Comparison of ENCODE assay signal across 14 mouse cellular contexts in genomic region chr1:172406077-172406706, GRCm38 (mm10). TPM values are rescaled to one million over a fixed set of nuclear protein-coding genes. Genes with fewer than 3 reads are reported as not detected.
DNase-seq lines count a peak whose midpoint lies in the region; ATAC-seq and TF ChIP-seq lines count a peak whose summit lies in the region.
"Had no signal": no experiment of that assay in that cellular context is flagged by ENCODE, and none has a peak within 500 bp of the region (broad histone marks: within the 10 kb centered on the region; RNA-seq: fewer than 3 reads in every experiment).

No protein-coding gene starts in this region.

- no peak overlapping the region for H3K4me2 ChIP-seq in forebrain, embryonic 12.5 days
- no peak overlapping the region for H3K4me2 ChIP-seq in forebrain, embryonic 11.5 days (ENCODE audit: low read depth, low read length, severe bottlenecking)
- H3K4me2 ChIP-seq in midbrain, postnatal 0 days (ENCODE audit: low read depth, low read length, poor library complexity, severe bottlenecking) = no peak overlapping the region
- no peak overlapping the region for H3K4me2 ChIP-seq in midbrain, embryonic 16.5 days (ENCODE audit: low read length)
- no peak overlapping the region for H3K4me2 ChIP-seq in hindbrain, embryonic 16.5 days (ENCODE audit: low read length)
- 0 out of 2 replicates have a peak overlapping the region, but pooled peaks have one; percentile 7 for H3K4me2 ChIP-seq in neural tube, embryonic 15.5 days
- H3K4me2 ChIP-seq: heart, embryonic 13.5 days had no signal

- no peak overlapping the region for H3K27ac ChIP-seq in forebrain, embryonic 12.5 days
- no peak overlapping the region for H3K27ac ChIP-seq in forebrain, embryonic 11.5 days (ENCODE audit: low read depth, low read length)
- no peak overlapping the region for H3K27ac ChIP-seq in midbrain, postnatal 0 days (ENCODE audit: low read depth, low read length)
- H3K27ac ChIP-seq in midbrain, embryonic 16.5 days (ENCODE audit: low read length) = no peak overlapping the region
- H3K27ac ChIP-seq in hindbrain, embryonic 16.5 days (ENCODE audit: low read depth, low read length) = no peak overlapping the region
- H3K27ac ChIP-seq in neural tube, embryonic 15.5 days (replicated peaks) = peak overlapping the region; percentile 23; the same call in 1 of the 2 replicates
- H3K27ac ChIP-seq: heart, embryonic 13.5 days; macrophage had no signal

- no peaks in the 10 kb centered on the region for H3K27me3 ChIP-seq in forebrain, embryonic 12.5 days
- H3K27me3 ChIP-seq in forebrain, embryonic 11.5 days (ENCODE audit: control insufficient read depth, insufficient read depth, low read length) = no peaks in the 10 kb centered on the region
- no peaks in the 10 kb centered on the region for H3K27me3 ChIP-seq in midbrain, postnatal 0 days (ENCODE audit: insufficient read depth, low read length)
- no peaks in the 10 kb centered on the region; the same call in 1 of the 2 replicates for H3K27me3 ChIP-seq in midbrain, embryonic 16.5 days (ENCODE audit: control insufficient read depth, insufficient read depth, low read depth, low read length)
- H3K27me3 ChIP-seq in hindbrain, embryonic 16.5 days (replicated peaks; ENCODE audit: control insufficient read depth, insufficient read depth, low read length) = no peaks in the 10 kb centered on the region
- H3K27me3 ChIP-seq in neural tube, embryonic 15.5 days (replicated peaks) = no peaks in the 10 kb centered on the region

- peaks cover 3% of the 10 kb centered on the region; the same call in 1 of the 2 replicates for H3K4me1 ChIP-seq in forebrain, embryonic 12.5 days
- H3K4me1 ChIP-seq in forebrain, embryonic 11.5 days (replicated peaks; ENCODE audit: control insufficient read depth, insufficient read depth, low read length) = no peaks in the 10 kb centered on the region
- H3K4me1 ChIP-seq in midbrain, postnatal 0 days (ENCODE audit: insufficient read depth, low read length) = no peaks in the 10 kb centered on the region
- no peaks in the 10 kb centered on the region for H3K4me1 ChIP-seq in midbrain, embryonic 16.5 days (ENCODE audit: control insufficient read depth, insufficient read depth, low read length)
- peaks cover 2% of the 10 kb centered on the region; the same call in 1 of the 2 replicates for H3K4me1 ChIP-seq in hindbrain, embryonic 16.5 days (ENCODE audit: control insufficient read depth, insufficient read depth, low read depth, low read length)
- H3K4me1 ChIP-seq in neural tube, embryonic 15.5 days = peaks cover 7% of the 10 kb centered on the region; the same call in 1 of the 2 replicates
- H3K4me1 ChIP-seq: heart, embryonic 13.5 days had no signal

- H3K9me3 ChIP-seq in forebrain, embryonic 12.5 days = no peaks in the 10 kb centered on the region
- no peaks in the 10 kb centered on the region for H3K9me3 ChIP-seq in forebrain, embryonic 11.5 days (ENCODE audit: control insufficient read depth, low read length)
- H3K9me3 ChIP-seq in midbrain, postnatal 0 days (ENCODE audit: low read length) = no peaks in the 10 kb centered on the region
- H3K9me3 ChIP-seq in midbrain, embryonic 16.5 days (replicated peaks; ENCODE audit: control insufficient read depth, low read length, poor library complexity, severe bottlenecking) = no peaks in the 10 kb centered on the region
- H3K9me3 ChIP-seq in hindbrain, embryonic 16.5 days (ENCODE audit: control insufficient read depth, low read length) = no peaks in the 10 kb centered on the region
- no peaks in the 10 kb centered on the region for H3K9me3 ChIP-seq in neural tube, embryonic 15.5 days (replicated peaks)
- H3K9me3 ChIP-seq: heart, embryonic 13.5 days had no signal

- TF ChIP-seq CTCF in midbrain, postnatal 0 days (IDR thresholded peaks at IDR 0.05) = no peak

- ATAC-seq in forebrain, embryonic 12.5 days (ENCODE audit: low FRiP score) = 0 out of 2 replicates have a peak, but pooled peaks have one; percentile 28
- no peak for ATAC-seq in forebrain, embryonic 11.5 days (replicated peaks; ENCODE audit: low FRiP score)
- no peak for ATAC-seq in midbrain, postnatal 0 days (ENCODE audit: low FRiP score)
- ATAC-seq in midbrain, embryonic 16.5 days = no peak
- ATAC-seq in hindbrain, embryonic 16.5 days = peak; percentile 17
- ATAC-seq in neural tube, embryonic 15.5 days (ENCODE audit: low FRiP score) = peak; percentile 71

- no peaks in the 10 kb centered on the region for H3K36me3 ChIP-seq in forebrain, embryonic 12.5 days (replicated peaks)
- H3K36me3 ChIP-seq in forebrain, embryonic 11.5 days (ENCODE audit: control insufficient read depth, insufficient read depth, low read length) = no peaks in the 10 kb centered on the region
- no peaks in the 10 kb centered on the region for H3K36me3 ChIP-seq in midbrain, postnatal 0 days (ENCODE audit: insufficient read depth, low read length)
- no peaks in the 10 kb centered on the region for H3K36me3 ChIP-seq in midbrain, embryonic 16.5 days (ENCODE audit: control insufficient read depth, insufficient read depth, low read length)
- H3K36me3 ChIP-seq in hindbrain, embryonic 16.5 days (ENCODE audit: control insufficient read depth, insufficient read depth, low read length) = no peaks in the 10 kb centered on the region
- H3K36me3 ChIP-seq in neural tube, embryonic 15.5 days = no peaks in the 10 kb centered on the region
- H3K36me3 ChIP-seq: heart, embryonic 13.5 days had no signal

- 55% methylated on average over 16 of the region's 16 CpGs for WGBS in forebrain, embryonic 12.5 days
- 59% methylated on average over 16 of the region's 16 CpGs for WGBS in forebrain, embryonic 11.5 days
- 47% methylated on average over 16 of the region's 16 CpGs for WGBS in midbrain, postnatal 0 days
- WGBS in midbrain, embryonic 16.5 days = 48% methylated on average over 16 of the region's 16 CpGs
- WGBS in hindbrain, embryonic 16.5 days = 32% methylated on average over 16 of the region's 16 CpGs
- 8% methylated on average over 16 of the region's 16 CpGs for WGBS in neural tube, embryonic 15.5 days

- H3K4me3 ChIP-seq in forebrain, embryonic 12.5 days (replicated peaks) = no peak overlapping the region
- H3K4me3 ChIP-seq in forebrain, embryonic 11.5 days (ENCODE audit: low read depth, low read length) = no peak overlapping the region
- no peak overlapping the region for H3K4me3 ChIP-seq in midbrain, postnatal 0 days (ENCODE audit: low read depth, low read length)
- H3K4me3 ChIP-seq in midbrain, embryonic 16.5 days (ENCODE audit: low read depth, low read length) = no peak overlapping the region
- no peak overlapping the region for H3K4me3 ChIP-seq in hindbrain, embryonic 16.5 days (ENCODE audit: low read length)
- H3K4me3 ChIP-seq in neural tube, embryonic 15.5 days (replicated peaks) = no peak overlapping the region
- H3K4me3 ChIP-seq: heart, embryonic 13.5 days had no signal

- H3K9ac ChIP-seq in forebrain, embryonic 12.5 days = no peak overlapping the region
- H3K9ac ChIP-seq in forebrain, embryonic 11.5 days (ENCODE audit: low read length) = no peak overlapping the region
- H3K9ac ChIP-seq in midbrain, postnatal 0 days (replicated peaks; ENCODE audit: low read length, poor library complexity, severe bottlenecking) = no peak overlapping the region
- H3K9ac ChIP-seq in midbrain, embryonic 16.5 days (ENCODE audit: low read depth, low read length) = no peak overlapping the region
- no peak overlapping the region for H3K9ac ChIP-seq in hindbrain, embryonic 16.5 days (ENCODE audit: low read depth, low read length)
- no peak overlapping the region for H3K9ac ChIP-seq in neural tube, embryonic 15.5 days (replicated peaks)
- H3K9ac ChIP-seq: heart, embryonic 13.5 days had no signal

- no peak for DNase-seq in forebrain, embryonic 11.5 days (ENCODE audit: low spot score)
- DNase-seq in midbrain, postnatal 0 days (ENCODE audit: low spot score) = peak; percentile 16
- no peak for DNase-seq in thymus, postnatal 10 days (ENCODE audit: low spot score in 2 of 2)
- no peak for DNase-seq in spleen, postnatal 14 days (ENCODE audit: low spot score in 2 of 2)
- DNase-seq: cerebellum, adult 11 months; kidney, adult 9 months; lung, adult 2 months; thymus, postnatal 4 days had no signal

RNA-seq across cellular contexts. Expression of gene Pigm, which starts 29.8 kb away (rescaled TPM):
- polyA plus RNA-seq in forebrain, embryonic 12.5 days (2016; fragmentation: Nextera tagmentation; extraction: Ambion mirVana) = 10.9 and 11.5 TPM in 2 replicates
- 13.7 and 14.8 TPM in 2 replicates for polyA plus RNA-seq in forebrain, embryonic 11.5 days (2014; fragmentation: Nextera tagmentation; extraction: Ambion mirVana)
- 11.5 and 16.4 TPM in 2 replicates for total RNA-seq in midbrain, postnatal 0 days (2014; rRNA removed)
- polyA plus RNA-seq in midbrain, postnatal 0 days (2015; fragmentation: Nextera tagmentation; extraction: Ambion mirVana) = 2.2 and 2.6 TPM in 2 replicates
- 3.4 and 3.5 TPM in 2 replicates for polyA plus RNA-seq in midbrain, embryonic 16.5 days (2015; fragmentation: Nextera tagmentation; extraction: Ambion mirVana)
- polyA plus RNA-seq in hindbrain, embryonic 16.5 days (2015; fragmentation: Nextera tagmentation; extraction: Ambion mirVana) = 3.1 and 3.9 TPM in 2 replicates
- 3.7 and 3.8 TPM in 2 replicates for polyA plus RNA-seq in neural tube, embryonic 15.5 days (2015; fragmentation: Nextera tagmentation; extraction: Ambion mirVana)

Comparison
In these comparisons a context has a peak if more than half of its experiments do, and no peak if none do; other contexts are left out.
1. ATAC-seq: peak in forebrain, embryonic 12.5 days (single experiment), hindbrain, embryonic 16.5 days (single experiment) and neural tube, embryonic 15.5 days (single experiment); none in forebrain, embryonic 11.5 days (single experiment), midbrain, postnatal 0 days (single experiment) and midbrain, embryonic 16.5 days (single experiment).